Mouse (Mus musculus): ENCODE measurements at regions not wholly inside any gene's neighbourhood (a gene's known extent, or its start where the extent isn't known, plus 50 kb on each side); places are given as distances from the start of the nearest gene placed in this dataset.

GRCm38 (mm10) chr2:116972614-116972985 is 94.1 kb downstream of the Tmco5 start:
- H3K27ac ChIP-seq, result no peak overlapping the region
- no peak for DNase-seq (ENCODE audit: low read depth in 3 of 3, low spot score in 3 of 3)
- H3K4me1 ChIP-seq (replicated peaks; ENCODE audit: control insufficient read depth in 2 of 2, insufficient read depth in 2 of 2, low read length in 1 of 2), result peaks cover 0 to 10% of the 10 kb centered on the region in 2 experiments; a peak in 3 of 4 replicates
- peak overlapping the region; percentile 43; the same call in 1 of the 2 replicates for H3K4me2 ChIP-seq (ENCODE audit: low read depth)
- H3K36me3 ChIP-seq (replicated peaks; ENCODE audit: control insufficient read depth, insufficient read depth, low read depth), result no peaks in the 10 kb centered on the region
- 10% methylated on average over 6 of the region's 6 CpGs for WGBS (ENCODE audit: insufficient replicate concordance)
- TF ChIP-seq CTCF (IDR thresholded peaks at IDR 0.05; ENCODE audit: low read depth) (no peak), EP300 (IDR thresholded peaks at IDR 0.05; ENCODE audit: low read depth) (no peak)
- peak; percentile 57; the same call in 1 of the 2 replicates for ATAC-seq (ENCODE audit: insufficient read depth)
- no peak overlapping the region for H3K9ac ChIP-seq (replicated peaks)
- H3K9me3 ChIP-seq (ENCODE audit: control insufficient read depth, low read length), result no peaks in the 10 kb centered on the region
- H3K4me3 ChIP-seq (ENCODE audit: insufficient read depth in 1 of 2, low read depth in 2 of 2, low read length in 2 of 2), result no peak overlapping the region
- peaks cover 19% of the 10 kb centered on the region for H3K27me3 ChIP-seq (ENCODE audit: control insufficient read depth, insufficient read depth, low read length)

DNA sequence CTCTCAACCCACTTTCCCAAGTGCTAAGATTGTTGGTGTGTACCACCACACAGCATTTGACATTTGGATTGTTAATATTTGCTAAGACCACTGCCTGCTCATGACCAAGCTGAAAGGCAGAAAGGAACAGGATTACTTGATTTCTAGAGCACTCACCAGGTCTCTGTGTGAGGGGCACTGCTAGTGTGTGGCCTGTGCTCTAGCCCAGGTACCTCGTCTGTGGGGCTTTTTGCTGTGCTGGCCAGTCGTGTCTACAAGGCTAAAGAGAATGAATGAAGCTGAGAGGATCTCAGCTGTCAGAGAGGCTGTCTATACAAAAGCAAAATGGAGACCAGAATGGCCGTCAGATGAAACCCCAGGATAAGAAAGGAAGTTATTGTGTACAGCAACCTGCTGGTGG is 95.0 kb downstream of the Tmco5 start:
- no peaks in the 10 kb centered on the region for H3K9me3 ChIP-seq (ENCODE audit: control insufficient read depth, low read length)
- H3K4me3 ChIP-seq (ENCODE audit: insufficient read depth in 1 of 2, low read depth in 2 of 2, low read length in 2 of 2), result no peak overlapping the region
- no peak for TF ChIP-seq CTCF (IDR thresholded peaks at IDR 0.05; ENCODE audit: low read depth)
- H3K36me3 ChIP-seq (replicated peaks; ENCODE audit: control insufficient read depth, insufficient read depth, low read depth), result no peaks in the 10 kb centered on the region
- no peak overlapping the region for H3K27ac ChIP-seq
- whole genome bisulfite sequencing (ENCODE audit: insufficient replicate concordance), result 50% methylated on average over 3 of the region's 3 CpGs
- H3K27me3 ChIP-seq (ENCODE audit: control insufficient read depth, insufficient read depth, low read length), result peaks cover 19% of the 10 kb centered on the region
- peaks cover 0 to 10% of the 10 kb centered on the region in 2 experiments; a peak in 3 of 4 replicates for H3K4me1 ChIP-seq (replicated peaks; ENCODE audit: control insufficient read depth in 2 of 2, insufficient read depth in 2 of 2, low read length in 1 of 2)
- no peak overlapping the region for H3K9ac ChIP-seq (replicated peaks)
- no peak for DNase-seq (ENCODE audit: low read depth in 3 of 3, low spot score in 3 of 3)
- ATAC-seq (ENCODE audit: insufficient read depth), result no peak
- no peak overlapping the region for H3K4me2 ChIP-seq (ENCODE audit: low read depth)

- Histone ChIP-seq H3K9ac (replicated peaks) (no peak overlapping the region), H3K9me3 (ENCODE audit: control insufficient read depth, low read length) (no peaks in the 10 kb centered on the region), H3K36me3 (replicated peaks; ENCODE audit: control insufficient read depth, insufficient read depth, low read depth) (no peaks in the 10 kb centered on the region), H3K27me3 (ENCODE audit: control insufficient read depth, insufficient read depth, low read length) (peaks cover 19% of the 10 kb centered on the region), H3K27ac (no peak overlapping the region), H3K4me1 (replicated peaks; ENCODE audit: control insufficient read depth in 2 of 2, insufficient read depth in 2 of 2, low read length in 1 of 2) (peaks cover 0 to 10% of the 10 kb centered on the region in 2 experiments; a peak in 3 of 4 replicates), H3K4me3 (ENCODE audit: insufficient read depth in 1 of 2, low read depth in 2 of 2, low read length in 2 of 2) (no peak overlapping the region), H3K4me2 (ENCODE audit: low read depth) (no peak overlapping the region)
- 63% methylated on average over 9 of the region's 9 CpGs for WGBS (ENCODE audit: insufficient replicate concordance)
- no peak for ATAC-seq (ENCODE audit: insufficient read depth)
- no peak for DNase-seq (ENCODE audit: low read depth in 3 of 3, low spot score in 3 of 3)
- TF ChIP-seq CTCF (IDR thresholded peaks at IDR 0.05; ENCODE audit: low read depth), result no peak
Measured at GRCm38 (mm10) chr2:116974152-116974551, 95.7 kb downstream of the Tmco5 start.

DNA sequence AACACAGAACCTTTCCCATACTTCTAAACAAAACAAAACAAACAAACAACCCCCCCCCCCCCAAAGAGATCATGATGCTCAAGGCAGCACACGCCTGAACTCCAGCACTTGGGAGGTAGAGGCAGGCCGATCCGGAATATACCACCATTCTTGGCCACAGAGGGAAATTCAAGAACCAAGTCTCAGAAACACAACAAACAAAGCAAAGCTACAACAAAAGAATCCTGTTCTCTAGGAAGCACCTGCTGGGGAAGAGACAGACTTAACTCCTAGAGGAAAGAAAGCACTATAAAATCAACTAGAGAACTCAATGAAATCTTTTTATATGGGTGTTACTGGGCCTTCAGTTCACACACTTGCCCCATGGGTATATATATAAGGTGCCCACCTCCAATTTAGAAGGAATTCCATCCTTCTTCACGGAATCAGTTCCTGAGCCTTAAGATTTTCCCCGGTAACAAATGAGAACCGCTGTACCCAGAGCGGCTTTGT is 96.1 kb downstream of the Tmco5 start:
- no peak for TF ChIP-seq EP300 (IDR thresholded peaks at IDR 0.05; ENCODE audit: low read depth)
- peaks cover 19% of the 10 kb centered on the region for H3K27me3 ChIP-seq (ENCODE audit: control insufficient read depth, insufficient read depth, low read length)
- no peaks in the 10 kb centered on the region for H3K9me3 ChIP-seq (ENCODE audit: control insufficient read depth, low read length)
- ATAC-seq (ENCODE audit: insufficient read depth), result no peak
- peaks cover 0 to 10% of the 10 kb centered on the region in 2 experiments; a peak in 3 of 4 replicates for H3K4me1 ChIP-seq (replicated peaks; ENCODE audit: control insufficient read depth in 2 of 2, insufficient read depth in 2 of 2, low read length in 1 of 2)
- H3K4me2 ChIP-seq (ENCODE audit: low read depth), result no peak overlapping the region
- DNase-seq (ENCODE audit: low read depth in 3 of 3, low spot score in 3 of 3), result no peak
- no peak overlapping the region for H3K9ac ChIP-seq (replicated peaks)
- H3K4me3 ChIP-seq (ENCODE audit: insufficient read depth in 1 of 2, low read depth in 2 of 2, low read length in 2 of 2), result no peak overlapping the region
- WGBS (ENCODE audit: insufficient replicate concordance), result 48% methylated on average over 7 of the region's 7 CpGs
- H3K36me3 ChIP-seq (replicated peaks; ENCODE audit: control insufficient read depth, insufficient read depth, low read depth), result no peaks in the 10 kb centered on the region
- no peak overlapping the region for H3K27ac ChIP-seq

- Histone ChIP-seq H3K9me3 (ENCODE audit: control insufficient read depth, low read length) (no peaks in the 10 kb centered on the region), H3K4me1 (replicated peaks; ENCODE audit: control insufficient read depth in 2 of 2, insufficient read depth in 2 of 2, low read length in 1 of 2) (peaks cover 0 to 10% of the 10 kb centered on the region in 2 experiments; a peak in 3 of 4 replicates), H3K27ac (no peak overlapping the region), H3K27me3 (ENCODE audit: control insufficient read depth, insufficient read depth, low read length) (peaks cover 19% of the 10 kb centered on the region), H3K4me2 (ENCODE audit: low read depth) (peak overlapping the region; percentile 61), H3K9ac (replicated peaks) (peak overlapping the region; percentile 23; the same call in 1 of the 2 replicates), H3K36me3 (replicated peaks; ENCODE audit: control insufficient read depth, insufficient read depth, low read depth) (no peaks in the 10 kb centered on the region), H3K4me3 (ENCODE audit: insufficient read depth in 1 of 2, low read depth in 2 of 2, low read length in 2 of 2) (peak overlapping the region; percentile 42 to 44)
- no peak for ATAC-seq (ENCODE audit: insufficient read depth)
- no peak for DNase-seq (ENCODE audit: low read depth in 3 of 3, low spot score in 3 of 3)
- no peak for TF ChIP-seq EP300 (IDR thresholded peaks at IDR 0.05; ENCODE audit: low read depth)
- no peak for TF ChIP-seq CTCF (IDR thresholded peaks at IDR 0.05; ENCODE audit: low read depth)
- 6% methylated on average over 14 of the region's 14 CpGs for WGBS (ENCODE audit: insufficient replicate concordance)
Measured at GRCm38 (mm10) chr2:116975091-116975600, 96.7 kb downstream of the Tmco5 start.
